Mouse (Mus musculus) midbrain, embryonic 12.5 days (tissue): ENCODE data around the gene Ap2b1. TPM values are rescaled to one million over a fixed set of nuclear protein-coding genes. Genes with fewer than 3 reads are reported as not detected.

ENCODE experiments used
- ATAC-seq: fragments of 200-750 bp; cut with Nextera tagmentation; 2 replicates; pipeline ENCODE4 v1.8.0; 2017; ENCODE audit warnings: low read depth, moderate TSS enrichment, moderate library complexity; ENCODE audit not compliant: low FRiP score
- H3K27ac ChIP-seq: fragments of 300-500 bp; sonication (generic); replicated peaks from 2 replicates; pipeline ENCODE4 v1.5.1; 2016; ENCODE audit warnings: mild to moderate bottlenecking
- H3K27me3 ChIP-seq: fragments of 300-500 bp; sonication (generic); 2 replicates; pipeline ENCODE4 v1.6.1; 2016; ENCODE audit warnings: mild to moderate bottlenecking
- H3K36me3 ChIP-seq: fragments of 300-500 bp; sonication (generic); 2 replicates; pipeline ENCODE4 v1.6.1; 2016
- H3K4me1 ChIP-seq: fragments of 300-500 bp; sonication (generic); 2 replicates; pipeline ENCODE4 v1.6.1; 2016
- H3K4me2 ChIP-seq: fragments of 300-500 bp; sonication (generic); replicated peaks from 2 replicates; pipeline ENCODE4 v1.6.1; 2016; ENCODE audit warnings: mild to moderate bottlenecking, moderate library complexity
- H3K4me3 ChIP-seq: fragments of 300-500 bp; sonication (generic); 2 replicates; pipeline ENCODE4 v1.5.1; 2016; ENCODE audit warnings: mild to moderate bottlenecking
- H3K9ac ChIP-seq: fragments of 300-500 bp; sonication (generic); replicated peaks from 2 replicates; pipeline ENCODE4 v1.6.1; 2016; ENCODE audit warnings: mild to moderate bottlenecking, moderate library complexity
- H3K9me3 ChIP-seq: fragments of 300-500 bp; sonication (generic); 2 replicates; pipeline ENCODE4 v1.6.1; 2016; ENCODE audit warnings: mild to moderate bottlenecking
- WGBS: fragments of 180-500 bp; shearing (Covaris S2); methylation state at CpG from one replicate; pipeline ENCODE4 v1.1.7; 2016; 5-methylcytosine and 5-hydroxymethylcytosine counted together
- polyA plus RNA-seq: library from polyadenylated mRNA; unstranded; fragments of >200 nt; fragmentation: Nextera tagmentation; extraction: Ambion mirVana; gene quantifications from 2 replicates; pipeline ENCODE4 v1.2.1, GENCODE M21; 2016

Ap2b1 gene
- polyA plus RNA-seq, 1 experiment from 2014 or later = 107 TPM

- 88% methylated on average over 2 of the region's 2 CpGs for WGBS
- Histone ChIP-seq H3K27ac (no peak overlapping the region), H3K9ac (no peak overlapping the region), H3K4me1 (peaks cover 3% of the 10 kb centered on the region; the same call in 1 of the 2 replicates), H3K27me3 (peaks cover 28% of the 10 kb centered on the region), H3K4me3 (no peak overlapping the region), H3K36me3 (no peaks in the 10 kb centered on the region), H3K4me2 (no peak overlapping the region), H3K9me3 (no peaks in the 10 kb centered on the region)
- ATAC-seq = no peak
Observed at GRCm38 (mm10) chr11:83432533-83432932, 133.7 kb downstream of the Ap2b1 start.

GRCm38 (mm10) chr11:83437377-83437776, 138.6 kb downstream of the Ap2b1 start, which contains the start of gene 1700020L24Rik:
1700020L24Rik (plus strand) TSS chr11:83437677.
- 79% methylated on average over 1 of the region's 1 CpGs for WGBS
- Histone ChIP-seq H3K9ac (no peak within 1 kb of the TSS), H3K4me3 (no peak within 1 kb of the TSS), H3K9me3 (no peaks in the 10 kb centered on the region), H3K36me3 (no peaks in the 10 kb centered on the region), H3K27me3 (peaks cover 34% of the 10 kb centered on the region), H3K4me1 (0 out of 2 replicates have a peak, but pooled peaks cover under 1% of the 10 kb centered on the region), H3K4me2 (no peak within 1 kb of the TSS), H3K27ac (no peak within 1 kb of the TSS)
- ATAC-seq = no peak

- peaks cover 56% of the 10 kb centered on the region for H3K27me3 ChIP-seq
- no peaks in the 10 kb centered on the region for H3K9me3 ChIP-seq
- H3K4me2 ChIP-seq = peak overlapping the region; percentile 82
- ATAC-seq = no peak
- H3K4me1 ChIP-seq = 0 out of 2 replicates have a peak, but pooled peaks cover 7% of the 10 kb centered on the region
- H3K9ac ChIP-seq = peak overlapping the region; percentile 63; the same call in 1 of the 2 replicates
- WGBS = 46% methylated on average over 8 of the region's 11 CpGs
- no peaks in the 10 kb centered on the region for H3K36me3 ChIP-seq
- H3K27ac ChIP-seq = no peak overlapping the region
- H3K4me3 ChIP-seq = peak overlapping the region; percentile 50
Observed at GRCm38 (mm10) chr11:83439426-83440060, 140.7 kb downstream of the Ap2b1 start.

- Histone ChIP-seq H3K27me3 (peaks cover 60% of the 10 kb centered on the region), H3K36me3 (no peaks in the 10 kb centered on the region), H3K9ac (peak overlapping the region; percentile 63), H3K4me2 (peak overlapping the region; percentile 82), H3K4me1 (peaks cover 11% of the 10 kb centered on the region), H3K27ac (no peak overlapping the region), H3K4me3 (peak overlapping the region; percentile 50), H3K9me3 (no peaks in the 10 kb centered on the region)
- WGBS = under 1% methylated on average over 68 of the region's 75 CpGs
- peak; percentile 93 for ATAC-seq
Observed at GRCm38 (mm10) chr11:83440081-83441064, 141.5 kb downstream of the Ap2b1 start.

- Histone ChIP-seq H3K4me1 (peaks cover 11% of the 10 kb centered on the region), H3K9me3 (no peaks in the 10 kb centered on the region), H3K27me3 (peaks cover 69% of the 10 kb centered on the region), H3K9ac (no peak overlapping the region), H3K36me3 (no peaks in the 10 kb centered on the region), H3K4me3 (0 out of 2 replicates have a peak overlapping the region, but pooled peaks have one; percentile 50), H3K4me2 (no peak overlapping the region), H3K27ac (no peak overlapping the region)
- ATAC-seq = no peak
- 50% methylated on average over 6 of the region's 7 CpGs for WGBS
Observed at GRCm38 (mm10) chr11:83441235-83441634, 142.4 kb downstream of the Ap2b1 start.

- peaks cover 80% of the 10 kb centered on the region for H3K27me3 ChIP-seq
- ATAC-seq = peak; percentile 27; the same call in 1 of the 2 replicates
- peak overlapping the region; percentile 40 for H3K4me2 ChIP-seq
- 13% methylated on average over 29 of the region's 29 CpGs for WGBS
- H3K4me1 ChIP-seq = peaks cover 13% of the 10 kb centered on the region
- H3K9ac ChIP-seq = no peak overlapping the region
- H3K27ac ChIP-seq = no peak overlapping the region
- H3K36me3 ChIP-seq = no peaks in the 10 kb centered on the region
- peak overlapping the region; percentile 20; the same call in 1 of the 2 replicates for H3K4me3 ChIP-seq
- no peaks in the 10 kb centered on the region for H3K9me3 ChIP-seq
Observed at GRCm38 (mm10) chr11:83442596-83443267, 143.9 kb downstream of the Ap2b1 start.

GRCm38 (mm10) chr11:83443824-83444223, 145.0 kb downstream of the Ap2b1 start:
- peaks cover 82% of the 10 kb centered on the region for H3K27me3 ChIP-seq
- H3K9ac ChIP-seq = no peak overlapping the region
- H3K4me2 ChIP-seq = no peak overlapping the region
- no peak overlapping the region for H3K4me3 ChIP-seq
- no peaks in the 10 kb centered on the region for H3K36me3 ChIP-seq
- no peak overlapping the region for H3K27ac ChIP-seq
- 12% methylated on average over 7 of the region's 7 CpGs for WGBS
- ATAC-seq = no peak
- H3K9me3 ChIP-seq = no peaks in the 10 kb centered on the region
- peaks cover 23% of the 10 kb centered on the region for H3K4me1 ChIP-seq

- H3K4me1 ChIP-seq = peaks cover 26% of the 10 kb centered on the region
- peaks cover 85% of the 10 kb centered on the region for H3K27me3 ChIP-seq
- WGBS = 29% methylated on average over 19 of the region's 19 CpGs
- H3K9me3 ChIP-seq = no peaks in the 10 kb centered on the region
- H3K27ac ChIP-seq = no peak overlapping the region
- peak overlapping the region; percentile 35; the same call in 1 of the 2 replicates for H3K4me2 ChIP-seq
- no peak for ATAC-seq
- H3K9ac ChIP-seq = no peak overlapping the region
- H3K36me3 ChIP-seq = no peaks in the 10 kb centered on the region
- H3K4me3 ChIP-seq = peak overlapping the region; percentile 18; the same call in 1 of the 2 replicates
Observed at GRCm38 (mm10) chr11:83445001-83445400, 146.2 kb downstream of the Ap2b1 start.

- WGBS = 83% methylated on average over 10 of the region's 10 CpGs
Observed at GRCm38 (mm10) chr11:83447612-83448011, 148.8 kb downstream of the Ap2b1 start.

GRCm38 (mm10) chr11:83448021-83448926, 149.4 kb downstream of the Ap2b1 start:
- ATAC-seq = no peak
- H3K36me3 ChIP-seq = no peaks in the 10 kb centered on the region
- no peak overlapping the region for H3K4me3 ChIP-seq
- H3K9ac ChIP-seq = no peak overlapping the region
- WGBS = 50% methylated on average over 16 of the region's 16 CpGs
- no peak overlapping the region for H3K4me2 ChIP-seq
- peaks cover 21% of the 10 kb centered on the region for H3K4me1 ChIP-seq
- H3K9me3 ChIP-seq = no peaks in the 10 kb centered on the region
- no peak overlapping the region for H3K27ac ChIP-seq
- H3K27me3 ChIP-seq = peaks cover 66% of the 10 kb centered on the region

More at GRCm38 (mm10) chr11:83447612-83448011, 148.8 kb downstream of the Ap2b1 start:
- H3K9ac ChIP-seq = no peak overlapping the region
- no peak overlapping the region for H3K4me2 ChIP-seq
- no peak overlapping the region for H3K4me3 ChIP-seq
- ATAC-seq = no peak
- no peak overlapping the region for H3K27ac ChIP-seq
- no peaks in the 10 kb centered on the region for H3K9me3 ChIP-seq
- peaks cover 71% of the 10 kb centered on the region for H3K27me3 ChIP-seq
- H3K4me1 ChIP-seq = peaks cover 23% of the 10 kb centered on the region
- no peaks in the 10 kb centered on the region for H3K36me3 ChIP-seq

- H3K4me2 ChIP-seq = no peak overlapping the region
- H3K27ac ChIP-seq = no peak overlapping the region
- no peak overlapping the region for H3K4me3 ChIP-seq
- H3K9me3 ChIP-seq = no peaks in the 10 kb centered on the region
- peaks cover 19% of the 10 kb centered on the region for H3K4me1 ChIP-seq
- H3K36me3 ChIP-seq = no peaks in the 10 kb centered on the region
- H3K9ac ChIP-seq = no peak overlapping the region
- H3K27me3 ChIP-seq = peaks cover 60% of the 10 kb centered on the region
- ATAC-seq = no peak
Observed at GRCm38 (mm10) chr11:83448927-83449236, 150.1 kb downstream of the Ap2b1 start.
